Mouse (Mus musculus): ENCODE measurements around the gene Ndufv3.

- TF ChIP-seq POLR2A (IDR thresholded peaks at IDR 0.05; ENCODE audit: borderline replicate concordance, extremely low read depth, low read depth, low read length) (no peak), CTCF (IDR thresholded peaks at IDR 0.05; ENCODE audit: insufficient read depth, low read length) (no peak)
Measured at GRCm38 (mm10) chr17:31500908-31501307, 19.0 kb upstream of the Ndufv3 start.
